Mouse (Mus musculus) right cerebral cortex, postnatal 14 days (tissue): ENCODE results near the gene Camsap1.

Experiments used
- DNase-seq: peaks from one replicate; pipeline ENCODE4 v3.0.0; 2022

Gene Camsap1

DNA sequence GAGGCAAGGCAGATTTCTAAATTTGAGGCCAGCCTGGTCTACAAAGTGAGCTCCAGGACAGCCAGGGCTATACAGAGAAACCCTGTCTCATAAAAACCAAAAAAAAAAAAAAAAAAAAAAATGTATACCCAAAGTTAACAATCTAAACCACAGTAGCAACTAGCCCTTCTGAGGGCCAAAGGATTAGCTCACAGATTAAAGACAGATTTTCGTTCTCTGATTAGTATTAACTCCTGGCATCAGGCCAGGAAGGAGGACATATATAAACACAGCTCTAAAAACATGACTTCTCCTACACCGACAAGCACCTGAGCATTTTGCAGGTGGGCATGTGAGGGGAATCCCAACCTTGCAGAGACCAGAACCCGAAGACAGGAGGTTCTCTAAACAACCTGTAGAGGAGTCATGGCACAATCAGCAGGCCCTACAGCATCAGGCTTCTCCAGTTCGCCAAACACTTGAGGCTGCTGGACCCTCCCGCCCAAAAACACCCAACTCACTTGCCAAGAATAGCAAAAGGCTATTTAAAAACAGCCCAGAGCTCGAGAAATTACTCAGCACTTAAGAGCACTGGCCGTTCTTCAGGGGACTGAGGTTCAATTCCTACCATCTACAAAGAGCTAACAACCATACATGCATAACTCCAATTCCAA is 5.4 kb downstream of the Camsap1 start:
- no peak for DNase-seq

- DNase-seq: no peak
Measured at GRCm38 (mm10) chr2:25975141-25975770, 7.8 kb downstream of the Camsap1 start.

DNA sequence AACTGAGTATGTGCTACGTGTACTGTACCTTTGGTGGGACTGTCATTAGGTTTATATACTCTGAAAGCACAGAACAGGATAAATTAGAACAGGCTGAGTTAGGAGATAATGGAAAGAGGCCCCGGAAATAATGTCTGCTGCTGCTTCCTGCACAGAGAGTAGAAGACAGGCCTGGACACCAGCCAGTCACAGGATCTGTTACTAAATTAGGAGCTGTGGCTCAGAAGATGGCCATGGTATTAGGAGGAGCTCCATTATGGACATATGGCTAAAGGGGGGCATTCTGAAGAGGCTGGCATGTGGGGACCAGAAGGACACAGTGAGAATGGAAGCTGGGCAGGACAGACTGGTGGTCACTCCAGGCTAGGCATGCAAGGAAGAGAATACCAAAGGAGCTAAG is 12.7 kb downstream of the Camsap1 start:
- peak; percentile 38 for DNase-seq

DNA sequence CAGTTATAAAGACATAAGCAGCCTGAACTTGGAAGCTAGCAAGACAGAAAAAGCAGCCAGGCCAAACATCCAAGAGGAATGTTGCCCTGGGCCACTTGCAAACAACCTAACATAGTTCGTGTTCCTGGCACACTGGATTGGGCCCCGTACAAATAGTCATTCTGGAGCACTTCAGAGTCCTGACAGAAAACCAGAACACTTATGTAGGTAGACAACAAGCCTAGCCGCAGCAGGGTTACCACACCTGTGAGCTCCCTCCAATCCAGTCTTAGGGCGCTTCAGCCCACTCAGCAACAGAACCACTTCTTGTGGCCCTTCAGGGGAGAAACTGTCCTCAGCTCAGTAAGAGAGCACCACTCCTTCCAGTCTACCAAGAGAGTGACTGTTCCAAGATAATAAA is 13.8 kb downstream of the Camsap1 start:
- DNase-seq: no peak

GRCm38 (mm10) chr2:25949291-25949690 is 33.8 kb downstream of the Camsap1 start:
- no peak for DNase-seq

DNA sequence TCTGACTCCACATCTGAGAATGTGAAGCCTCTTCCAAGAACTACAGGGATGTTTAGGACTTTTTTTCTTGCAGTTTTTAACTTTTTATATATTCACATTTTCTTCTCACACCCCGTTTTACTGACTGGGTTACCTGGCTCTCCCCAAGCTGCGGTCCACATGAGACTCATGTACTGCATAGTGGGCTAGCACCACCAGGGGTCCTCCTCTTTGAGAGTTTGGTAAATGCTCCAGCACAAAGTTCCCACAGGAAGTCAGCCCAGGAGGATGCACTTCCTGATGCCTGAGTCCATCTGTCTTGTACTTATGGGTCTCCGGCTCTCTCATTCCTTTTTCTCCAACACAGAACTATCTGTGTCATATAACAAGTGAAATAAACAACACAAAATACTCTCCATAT is 35.1 kb downstream of the Camsap1 start:
- DNase-seq: no peak

DNA sequence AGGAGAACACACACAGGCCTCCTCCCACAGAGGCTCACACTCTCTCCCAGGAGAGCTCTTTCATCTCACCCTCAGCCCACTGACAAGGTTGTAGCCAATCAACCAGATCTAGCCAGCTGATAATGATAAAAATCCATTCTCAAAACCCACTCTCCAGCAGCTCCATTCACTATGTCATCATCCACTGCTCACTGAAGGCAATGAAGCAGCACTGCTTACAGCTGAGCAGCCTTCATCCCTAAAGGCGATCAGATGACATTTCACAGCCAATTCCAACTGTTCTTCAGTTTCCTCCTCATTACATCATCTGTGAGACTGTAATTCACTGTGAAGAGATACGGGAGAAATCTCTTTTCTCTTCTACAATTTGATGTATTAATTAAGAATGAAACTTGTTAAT is 39.3 kb downstream of the Camsap1 start:
- no peak for DNase-seq

GRCm38 (mm10) chr2:25940503-25940902 is 42.6 kb downstream of the Camsap1 start:
- DNase-seq: no peak

- peak; percentile 53 for DNase-seq
Measured at GRCm38 (mm10) chr2:25931249-25931859, 51.7 kb downstream of the Camsap1 start.

- DNase-seq: no peak
Measured at GRCm38 (mm10) chr2:25927821-25928220, 55.3 kb downstream of the Camsap1 start.

DNA sequence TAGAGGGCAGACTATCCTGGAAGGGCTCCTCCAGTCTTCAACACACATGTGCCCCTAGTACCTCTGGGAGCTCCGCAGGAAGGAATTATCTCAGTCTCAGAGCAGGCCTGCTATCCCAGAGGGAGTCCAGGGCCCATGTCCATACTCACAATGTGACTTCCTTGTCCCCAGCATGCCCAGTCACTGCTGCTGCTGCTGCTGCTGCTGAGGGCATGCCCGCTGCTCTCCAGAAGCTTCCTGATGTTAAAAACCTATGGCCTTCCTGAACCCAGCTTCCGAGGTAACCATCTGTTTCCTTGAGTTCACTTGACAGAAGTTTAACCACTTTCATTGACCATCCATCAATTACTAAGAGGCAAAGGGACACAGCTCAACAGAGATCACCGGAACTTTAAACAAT is 58.1 kb downstream of the Camsap1 start:
- no peak for DNase-seq

GRCm38 (mm10) chr2:25923799-25924198 is 59.3 kb downstream of the Camsap1 start:
- no peak for DNase-seq

DNA sequence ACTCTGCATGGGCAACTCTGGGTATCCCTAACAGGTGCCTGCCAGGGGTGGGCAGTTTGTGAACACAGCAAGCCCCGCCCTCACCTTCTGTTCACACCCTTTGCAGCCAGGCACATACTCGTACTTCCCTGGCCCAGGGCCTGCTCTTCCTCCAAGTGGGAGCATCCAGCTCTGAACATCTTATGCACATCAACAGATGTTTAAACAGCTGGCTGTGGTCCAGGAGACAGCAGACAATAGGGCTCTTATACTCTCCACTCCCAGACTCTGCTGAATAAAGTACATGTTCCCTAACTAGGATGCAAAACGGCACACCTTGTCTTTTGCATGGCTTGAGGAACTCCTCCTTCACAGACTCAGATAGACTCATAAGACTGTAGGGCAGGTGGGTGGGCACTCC is 63.1 kb downstream of the Camsap1 start:
- DNase-seq: no peak

DNA sequence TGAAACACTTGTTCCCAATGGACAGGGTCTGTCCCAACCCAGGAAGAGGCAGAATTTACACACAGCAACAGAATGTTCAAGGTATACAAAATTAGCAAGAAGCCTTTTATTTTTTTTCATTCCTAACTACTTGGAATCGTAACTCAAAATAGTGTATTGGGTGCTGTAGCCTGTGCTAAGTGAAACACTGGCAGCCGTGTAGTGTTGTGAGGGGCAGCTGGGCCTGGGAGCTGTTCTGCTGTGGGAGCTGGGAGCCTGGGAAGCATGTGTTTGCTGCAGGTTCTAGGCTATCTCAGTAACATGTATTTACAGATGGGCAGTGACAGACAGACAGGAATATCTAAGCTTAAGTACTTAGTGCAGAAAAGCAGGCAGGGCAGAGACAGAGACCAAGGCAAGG is 64.7 kb downstream of the Camsap1 start:
- no peak for DNase-seq

DNA sequence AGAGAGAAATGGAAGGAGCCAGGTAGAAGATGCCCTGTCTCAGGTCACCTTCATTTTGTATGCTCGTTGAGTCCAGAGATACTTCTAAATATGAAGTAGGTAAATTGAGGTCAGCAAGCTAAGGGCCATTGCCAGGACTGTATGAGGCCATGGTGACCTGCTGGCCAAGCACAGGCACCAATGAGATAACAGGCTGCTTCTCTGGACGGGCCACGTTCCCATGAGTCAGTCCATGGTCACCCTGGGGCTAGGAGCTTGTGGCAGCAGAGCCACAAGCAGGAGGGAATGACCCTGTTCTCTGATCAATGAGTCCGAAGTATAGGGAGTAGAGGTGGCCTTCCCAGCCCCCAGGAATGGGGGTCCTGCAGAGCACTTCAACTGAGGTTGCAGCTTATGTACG is 68.3 kb downstream of the Camsap1 start:
- no peak for DNase-seq

- DNase-seq: no peak
Measured at GRCm38 (mm10) chr2:25914201-25914600, 68.9 kb downstream of the Camsap1 start.

DNA sequence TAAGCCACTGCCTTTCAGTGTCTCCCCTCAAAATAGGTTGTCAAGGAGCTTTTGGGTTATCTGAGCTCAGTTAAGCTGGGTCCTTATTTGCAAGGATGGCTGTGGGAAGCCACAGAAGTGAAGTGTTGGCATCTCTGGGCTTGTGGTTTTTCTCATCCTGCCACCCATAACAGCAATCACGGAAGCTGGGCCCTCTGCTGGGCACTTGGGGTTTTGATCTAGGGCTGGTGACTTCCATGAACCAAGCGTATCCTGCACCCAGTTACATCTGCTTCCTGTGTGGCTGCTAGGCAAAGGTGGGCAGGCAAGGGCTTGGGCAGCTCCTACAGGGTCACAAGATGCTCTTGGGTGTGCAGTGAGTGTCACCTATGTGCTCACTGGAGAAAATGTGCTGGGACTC is 69.8 kb downstream of the Camsap1 start:
- peak; percentile 49 for DNase-seq

GRCm38 (mm10) chr2:25909872-25910271 is 73.2 kb downstream of the Camsap1 start:
- no peak for DNase-seq

DNA sequence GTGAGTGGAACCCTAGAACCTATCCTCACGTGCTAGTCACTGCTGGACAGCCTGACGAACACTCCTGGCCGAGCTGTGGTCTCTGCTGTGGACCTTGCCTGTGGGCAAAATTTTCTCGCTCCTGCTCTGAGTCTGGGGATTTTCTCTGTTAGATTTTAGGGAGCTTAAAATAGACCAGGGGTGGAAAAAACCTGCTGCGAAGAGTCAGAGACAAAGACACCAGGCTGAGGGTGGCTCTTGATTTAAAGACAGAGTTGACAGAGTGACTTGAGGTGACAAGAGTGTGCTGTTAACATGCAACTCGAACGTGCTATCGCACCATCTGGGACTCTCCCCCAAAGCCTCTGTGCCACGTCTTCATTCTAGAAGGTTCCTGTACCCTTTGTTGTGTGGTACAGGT is 84.1 kb downstream of the Camsap1 start:
- DNase-seq: no peak

DNA sequence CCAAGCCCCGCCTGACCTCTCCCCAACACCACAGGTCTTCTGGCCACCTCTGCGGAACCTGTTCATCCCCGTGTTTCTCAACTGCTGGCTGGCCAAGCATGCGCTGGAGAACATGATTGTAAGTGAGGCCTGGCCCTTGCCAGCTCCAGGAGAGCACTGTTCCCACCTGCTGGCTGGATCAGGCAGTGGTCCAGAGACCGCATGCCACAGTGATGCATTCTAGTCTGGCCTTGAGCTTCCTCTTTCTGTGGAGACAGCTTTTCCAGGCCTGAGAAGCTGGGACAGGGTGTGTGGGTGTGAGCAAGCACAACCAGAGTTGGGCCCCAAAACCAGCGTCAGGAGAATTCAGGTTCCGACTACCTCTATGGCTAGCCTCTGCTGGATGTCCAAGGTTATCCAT is 90.6 kb downstream of the Camsap1 start:
- no peak for DNase-seq

- DNase-seq: no peak
Measured at GRCm38 (mm10) chr2:25888144-25888543, 94.9 kb downstream of the Camsap1 start.

GRCm38 (mm10) chr2:25887226-25887625 is 95.9 kb downstream of the Camsap1 start:
- DNase-seq: no peak

GRCm38 (mm10) chr2:25884756-25885155 is 98.3 kb downstream of the Camsap1 start:
- no peak for DNase-seq

- DNase-seq: no peak
Measured at GRCm38 (mm10) chr2:25882276-25882675, 100.8 kb downstream of the Camsap1 start.

DNA sequence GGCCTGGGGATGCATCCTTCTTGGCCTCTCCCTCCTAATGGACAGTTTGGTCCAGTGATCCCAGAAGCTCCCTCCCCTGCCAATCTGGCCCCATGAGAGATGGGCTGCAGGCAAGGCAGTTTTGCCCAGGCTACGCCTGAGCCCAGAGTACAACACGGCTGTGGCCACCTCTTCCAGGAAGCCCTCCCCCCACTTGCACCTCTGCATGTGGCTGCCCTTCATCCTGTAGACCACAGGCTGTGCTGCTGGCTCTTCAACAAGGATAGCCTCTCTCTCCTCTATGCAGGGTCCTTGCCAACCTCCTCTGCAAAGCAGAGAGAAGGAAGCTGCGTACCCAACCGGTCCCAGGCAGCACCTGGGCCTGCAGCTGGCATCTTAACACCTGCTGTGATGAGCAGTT is 104.0 kb downstream of the Camsap1 start:
- no peak for DNase-seq
